Mouse (Mus musculus): Measurements from ENCODE around the gene Gm5105. TPM values are rescaled to one million over a fixed set of nuclear protein-coding genes. Genes with fewer than 3 reads are reported as not detected.

The Gm5105 gene
- polyA plus RNA-seq, 1 experiment from 2014 or later, result not detected

Other genes starting within 250 kb of the Gm5105 start
- gene H2afz, start 202.9 kb downstream of the Gm5105 start, polyA plus RNA-seq (2016; fragmentation: Nextera tagmentation; extraction: Ambion mirVana), result 2,469 and 2,593 TPM in 2 replicates
- 11.3 and 12.1 TPM in 2 replicates for gene Dnajb14, start 199.7 kb downstream of the Gm5105 start, polyA plus RNA-seq (2016; fragmentation: Nextera tagmentation; extraction: Ambion mirVana)
- gene Lamtor3, start 148.9 kb downstream of the Gm5105 start, polyA plus RNA-seq (2016; fragmentation: Nextera tagmentation; extraction: Ambion mirVana), result 94.8 and 103 TPM in 2 replicates
- gene Dapp1, start 85.8 kb downstream of the Gm5105 start, polyA plus RNA-seq (2016; fragmentation: Nextera tagmentation; extraction: Ambion mirVana), result 2.1 and 2.3 TPM in 2 replicates
- gene 1110002E22Rik, start 2.3 kb downstream of the Gm5105 start, polyA plus RNA-seq (2016; fragmentation: Nextera tagmentation; extraction: Ambion mirVana), result 0.05 TPM in 2 replicates
- 14.0 and 15.6 TPM in 2 replicates for gene Trmt10a, start 76.1 kb upstream of the Gm5105 start, polyA plus RNA-seq (2016; fragmentation: Nextera tagmentation; extraction: Ambion mirVana)
- 12.4 and 14.1 TPM in 2 replicates for gene Mttp, start 77.6 kb upstream of the Gm5105 start, polyA plus RNA-seq (2016; fragmentation: Nextera tagmentation; extraction: Ambion mirVana)
- gene 4930579F01Rik, start 126.4 kb upstream of the Gm5105 start, polyA plus RNA-seq (2016; fragmentation: Nextera tagmentation; extraction: Ambion mirVana), result 0.14 TPM in 1 of 2 replicates, not detected in the other
- gene Adh7, start 150.4 kb upstream of the Gm5105 start, polyA plus RNA-seq (2016; fragmentation: Nextera tagmentation; extraction: Ambion mirVana), result 0.47 and 0.50 TPM in 2 replicates
- gene Adh1, start 193.6 kb upstream of the Gm5105 start, polyA plus RNA-seq (2016; fragmentation: Nextera tagmentation; extraction: Ambion mirVana), result 0.16 and 0.34 TPM in 2 replicates
- gene Adh6a, start 245.9 kb upstream of the Gm5105 start, polyA plus RNA-seq (2016; fragmentation: Nextera tagmentation; extraction: Ambion mirVana), result not detected in 2 replicates

Measured in midbrain, embryonic 12.5 days (tissue).